In the genomic region with DNA sequence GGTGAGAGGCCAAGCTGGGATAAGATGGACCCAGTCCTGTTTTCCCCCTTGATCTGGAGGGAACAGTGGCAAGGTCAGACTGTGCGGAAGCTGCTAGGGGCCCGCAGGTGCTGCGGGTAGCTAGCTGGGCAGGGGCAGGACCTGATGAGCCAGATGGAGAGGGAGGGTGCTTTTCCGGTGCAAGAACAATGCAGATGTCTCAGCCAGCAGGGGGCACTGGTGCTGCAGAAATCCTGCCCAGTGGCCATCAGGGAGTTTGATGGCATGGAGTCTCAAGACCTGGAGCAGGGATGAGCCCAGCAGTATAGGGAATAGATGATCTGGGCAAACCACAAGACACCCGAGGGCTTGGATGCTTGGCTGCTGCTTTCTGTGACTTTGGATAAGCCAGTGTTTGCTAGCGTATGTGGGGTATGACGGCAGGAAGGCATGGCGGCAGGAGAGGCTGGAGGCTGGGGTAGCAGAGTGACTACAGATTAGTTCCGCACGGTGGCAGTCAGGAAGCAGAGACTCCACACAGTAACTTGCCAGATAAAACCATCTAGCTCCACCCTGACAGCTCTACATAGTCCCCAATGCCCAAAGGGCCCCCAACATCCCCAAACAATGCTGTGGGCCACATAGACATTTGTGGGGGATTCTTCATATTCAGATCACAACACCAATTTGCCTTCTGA, we compare ENCODE assay signal across 9 mouse cellular contexts. TPM values are rescaled to one million over a fixed set of nuclear protein-coding genes. Genes with fewer than 3 reads are reported as not detected.
DNase-seq lines count a peak whose midpoint lies in the region; ATAC-seq lines count a peak whose summit lies in the region.
"Had no signal": no experiment of that assay in that cellular context is flagged by ENCODE, and none has a peak within 500 bp of the region (broad histone marks: within the 10 kb centered on the region; RNA-seq: fewer than 3 reads in every experiment).

No protein-coding gene starts in this region.

- H3K9ac ChIP-seq in intestine, embryonic 14.5 days (ENCODE audit: low read length) = no peak overlapping the region
- no peak overlapping the region for H3K9ac ChIP-seq in intestine, embryonic 16.5 days (ENCODE audit: low read depth, low read length)
- H3K9ac ChIP-seq in embryonic facial prominence, embryonic 11.5 days (replicated peaks; ENCODE audit: low read length) = no peak overlapping the region
- no peak overlapping the region for H3K9ac ChIP-seq in midbrain, embryonic 15.5 days

- no peak overlapping the region for H3K27ac ChIP-seq in intestine, embryonic 14.5 days (ENCODE audit: low read depth)
- no peak overlapping the region for H3K27ac ChIP-seq in intestine, embryonic 16.5 days (ENCODE audit: low read length)
- H3K27ac ChIP-seq in embryonic facial prominence, embryonic 11.5 days (replicated peaks; ENCODE audit: low read depth, low read length) = no peak overlapping the region
- H3K27ac ChIP-seq in midbrain, embryonic 15.5 days = no peak overlapping the region

- H3K4me1 ChIP-seq in intestine, embryonic 14.5 days (replicated peaks; ENCODE audit: control insufficient read depth, insufficient read depth, low read length) = peaks cover 13% of the 10 kb centered on the region; the same call in 1 of the 2 replicates
- H3K4me1 ChIP-seq in intestine, embryonic 16.5 days (ENCODE audit: control insufficient read depth, insufficient read depth, low read length) = peaks cover 8% of the 10 kb centered on the region
- no peaks in the 10 kb centered on the region; the same call in 1 of the 2 replicates for H3K4me1 ChIP-seq in embryonic facial prominence, embryonic 11.5 days (ENCODE audit: control insufficient read depth, insufficient read depth, low read length)
- 0 out of 2 replicates have a peak, but pooled peaks cover 5% of the 10 kb centered on the region for H3K4me1 ChIP-seq in midbrain, embryonic 15.5 days

- no peak overlapping the region for H3K4me3 ChIP-seq in intestine, embryonic 14.5 days (ENCODE audit: low read depth, low read length)
- no peak overlapping the region for H3K4me3 ChIP-seq in intestine, embryonic 16.5 days (ENCODE audit: low read length)
- H3K4me3 ChIP-seq in embryonic facial prominence, embryonic 11.5 days (ENCODE audit: low read depth, low read length) = no peak overlapping the region
- no peak overlapping the region for H3K4me3 ChIP-seq in midbrain, embryonic 15.5 days

- ATAC-seq in intestine, embryonic 14.5 days (replicated peaks; ENCODE audit: low FRiP score, low TSS enrichment, low read depth) = no peak
- ATAC-seq in intestine, embryonic 16.5 days = no peak
- ATAC-seq in embryonic facial prominence, embryonic 11.5 days (replicated peaks; ENCODE audit: insufficient number of reproducible peaks, low FRiP score, low TSS enrichment, low read depth) = no peak
- ATAC-seq in midbrain, embryonic 15.5 days (replicated peaks) = peak; percentile 59

- H3K36me3 ChIP-seq in intestine, embryonic 14.5 days (ENCODE audit: control insufficient read depth, insufficient read depth, low read length) = no peaks in the 10 kb centered on the region
- no peaks in the 10 kb centered on the region for H3K36me3 ChIP-seq in intestine, embryonic 16.5 days (ENCODE audit: control insufficient read depth, insufficient read depth, low read length)
- no peaks in the 10 kb centered on the region for H3K36me3 ChIP-seq in embryonic facial prominence, embryonic 11.5 days (replicated peaks; ENCODE audit: control insufficient read depth, insufficient read depth, low read depth, low read length)
- H3K36me3 ChIP-seq in midbrain, embryonic 15.5 days (replicated peaks) = no peaks in the 10 kb centered on the region

- H3K9me3 ChIP-seq in intestine, embryonic 14.5 days (ENCODE audit: control insufficient read depth, low read length) = no peaks in the 10 kb centered on the region
- H3K9me3 ChIP-seq in intestine, embryonic 16.5 days (ENCODE audit: control insufficient read depth, low read length) = no peaks in the 10 kb centered on the region
- no peaks in the 10 kb centered on the region for H3K9me3 ChIP-seq in embryonic facial prominence, embryonic 11.5 days (replicated peaks; ENCODE audit: control insufficient read depth, low read length)
- no peaks in the 10 kb centered on the region for H3K9me3 ChIP-seq in midbrain, embryonic 15.5 days

- no peaks in the 10 kb centered on the region for H3K27me3 ChIP-seq in intestine, embryonic 14.5 days (replicated peaks; ENCODE audit: control insufficient read depth, insufficient read depth, low read length)
- H3K27me3 ChIP-seq in intestine, embryonic 16.5 days (replicated peaks; ENCODE audit: control insufficient read depth, insufficient read depth, low read length) = no peaks in the 10 kb centered on the region
- H3K27me3 ChIP-seq in embryonic facial prominence, embryonic 11.5 days (ENCODE audit: control insufficient read depth, insufficient read depth, low read length) = no peaks in the 10 kb centered on the region
- H3K27me3 ChIP-seq in midbrain, embryonic 15.5 days (replicated peaks) = no peaks in the 10 kb centered on the region

- no peak overlapping the region for H3K4me2 ChIP-seq in intestine, embryonic 14.5 days (ENCODE audit: low read length)
- H3K4me2 ChIP-seq in intestine, embryonic 16.5 days (ENCODE audit: low read depth, low read length) = no peak overlapping the region
- H3K4me2 ChIP-seq in embryonic facial prominence, embryonic 11.5 days (ENCODE audit: low read depth, low read length) = no peak overlapping the region
- H3K4me2 ChIP-seq in midbrain, embryonic 15.5 days = no peak overlapping the region

- 38% methylated on average over 10 of the region's 10 CpGs for WGBS in intestine, embryonic 14.5 days
- WGBS in intestine, embryonic 16.5 days = 39% methylated on average over 10 of the region's 10 CpGs
- WGBS in embryonic facial prominence, embryonic 11.5 days = 23% methylated on average over 10 of the region's 10 CpGs
- 26% methylated on average over 10 of the region's 10 CpGs for WGBS in midbrain, embryonic 15.5 days

- intact Hi-C loops in heart, postnatal 36 days (cut with DNase I) = no loop called here
- intact Hi-C loops in left cerebral cortex, postnatal 10 days (cut with DNase I) = no loop called here

- peak; percentile 69 for DNase-seq in intestine, embryonic 14.5 days (ENCODE audit: low spot score)
- peak; percentile 80 for DNase-seq in adrenal gland, postnatal 14 days
- DNase-seq in embryonic facial prominence, embryonic 11.5 days (ENCODE audit: low spot score) = peak; percentile 73
- DNase-seq in heart, postnatal 36 days = peak; percentile 51 to 66
- peak; percentile 30 to 72 for DNase-seq in left cerebral cortex, postnatal 10 days (ENCODE audit: extremely low spot score in 1 of 2, low spot score in 2 of 2)
- peak; percentile 16 for DNase-seq in thymus, postnatal 14 days

RNA-seq across cellular contexts. Expression of gene Edn2, which starts 55.0 kb away (rescaled TPM):
- 4.4 and 4.7 TPM in 2 replicates for polyA plus RNA-seq in intestine, embryonic 14.5 days (2014; fragmentation: Nextera tagmentation; extraction: Ambion mirVana)
- polyA plus RNA-seq in intestine, embryonic 16.5 days (2015; fragmentation: Nextera tagmentation; extraction: Ambion mirVana) = 5.3 and 5.8 TPM in 2 replicates
- not detected in 2 replicates for total RNA-seq in adrenal gland, postnatal 14 days (2021)
- 0.14 and 0.20 TPM in 2 replicates for polyA plus RNA-seq in embryonic facial prominence, embryonic 11.5 days (2014; fragmentation: Nextera tagmentation; extraction: Ambion mirVana)
- total RNA-seq in heart, postnatal 36 days (2021) = not detected
- total RNA-seq in left cerebral cortex, postnatal 10 days (2021) = not detected
- 0.15 and 0.22 TPM in 2 replicates for polyA plus RNA-seq in midbrain, embryonic 15.5 days (2015; fragmentation: Nextera tagmentation; extraction: Ambion mirVana)
- total RNA-seq: layer of hippocampus, adult 8-10 months had no signal

Comparison
In these comparisons a context has a peak if more than half of its experiments do, and no peak if none do; other contexts are left out.
1. DNase-seq: peak in every context shown above with its lines; median percentile 80 in adrenal gland, postnatal 14 days; 73 in embryonic facial prominence, embryonic 11.5 days; 69 in intestine, embryonic 14.5 days; 58 in heart, postnatal 36 days; 51 in left cerebral cortex, postnatal 10 days; 16 in thymus, postnatal 14 days.